Mouse (Mus musculus): Measurements from ENCODE around the gene Ace. TPM values are rescaled to one million over a fixed set of nuclear protein-coding genes. Genes with fewer than 3 reads are reported as not detected.

The Ace gene
- polyA plus RNA-seq, 1 experiment from 2014 or later, result 3.6 TPM

DNA sequence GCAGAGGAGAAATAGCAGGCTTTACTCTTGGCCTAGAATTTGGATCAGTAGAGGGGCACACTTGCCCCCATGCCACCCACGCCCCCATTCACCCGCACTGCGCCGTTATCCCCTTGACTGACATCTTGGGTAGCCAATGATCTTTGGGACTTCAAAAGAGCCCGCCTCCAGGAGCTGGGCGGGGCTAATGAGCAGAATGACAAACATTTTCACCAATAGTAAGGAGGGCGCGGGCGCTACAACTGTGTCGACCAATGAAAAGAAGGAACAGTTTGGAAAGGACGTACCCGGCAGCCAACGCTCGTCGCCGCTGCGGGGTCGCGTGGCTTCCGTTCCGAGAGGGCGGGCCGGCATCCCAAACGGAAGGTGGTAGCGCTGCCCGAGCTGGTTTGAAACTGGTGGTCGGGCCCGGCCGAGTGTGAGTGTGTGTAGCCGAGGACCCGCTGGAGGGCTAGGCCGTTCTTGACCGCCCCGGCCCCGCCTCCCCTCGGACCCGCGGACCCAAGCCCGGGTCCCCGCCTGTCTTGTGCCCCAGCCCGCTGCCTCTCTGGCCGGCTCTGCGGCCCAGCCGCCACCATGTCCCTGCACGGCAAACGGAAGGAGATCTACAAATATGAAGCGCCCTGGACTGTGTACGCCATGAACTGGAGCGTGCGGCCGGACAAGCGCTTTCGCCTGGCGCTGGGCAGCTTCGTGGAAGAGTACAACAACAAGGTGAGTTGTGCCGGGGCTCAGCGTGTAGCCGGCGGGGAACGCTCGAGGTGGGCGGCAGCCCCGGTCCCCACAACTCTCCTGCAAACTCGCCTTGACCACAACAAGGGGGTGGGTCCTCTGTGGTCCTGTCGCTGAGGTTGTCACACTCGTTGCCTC lies 69.0 kb downstream of the Ace start, which contains the start of gene Dcaf7:
Gene Dcaf7 (plus strand): TSS at position 325 of the 870 bp plus-strand sequence.
- H3K36me3 ChIP-seq (ENCODE audit: control insufficient read depth, insufficient read depth, low read length), result no peaks in the 10 kb centered on the region
- H3K9me3 ChIP-seq (ENCODE audit: control insufficient read depth, low read length), result no peaks in the 10 kb centered on the region
- peak within 1 kb of the TSS; percentile 92 for H3K4me3 ChIP-seq (replicated peaks; ENCODE audit: low read depth, low read length)
- DNase-seq (peak; percentile 99), ATAC-seq (ENCODE audit: low FRiP score, low TSS enrichment) (peak; percentile 99)
- H3K27ac ChIP-seq (replicated peaks; ENCODE audit: low read depth, low read length), result peak within 1 kb of the TSS; percentile 90
- peak within 1 kb of the TSS; percentile 87 for H3K9ac ChIP-seq (replicated peaks; ENCODE audit: low read length)
- peaks cover 26% of the 10 kb centered on the region; the same call in 1 of the 2 replicates for H3K4me1 ChIP-seq (ENCODE audit: control insufficient read depth, insufficient read depth, low read length)
- H3K4me2 ChIP-seq (ENCODE audit: low read length), result peak within 1 kb of the TSS; percentile 81
- H3K27me3 ChIP-seq (ENCODE audit: control insufficient read depth, insufficient read depth, low read length), result no peaks in the 10 kb centered on the region
- WGBS, result under 1% methylated on average over 66 of the region's 66 CpGs

DNA sequence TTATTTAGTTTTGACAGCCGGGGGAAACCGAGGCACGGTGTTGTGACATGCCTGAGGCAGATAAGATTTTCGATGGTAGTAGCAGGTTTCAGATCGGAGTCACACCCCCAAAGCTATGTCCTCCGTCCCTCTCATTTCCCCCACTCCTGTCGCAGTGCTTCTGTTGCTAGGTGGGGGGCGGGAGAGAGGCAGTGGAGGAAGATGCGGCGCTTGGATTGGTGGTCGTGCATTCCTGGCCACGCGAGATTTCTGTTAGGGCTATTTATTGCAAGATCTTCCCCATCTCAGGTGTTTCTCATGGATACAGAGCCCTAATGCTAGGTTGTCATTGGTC lies 69.6 kb downstream of the Ace start:
- WGBS, result 0% methylated on average over 13 of the region's 13 CpGs
- H3K4me2 ChIP-seq (ENCODE audit: low read length), result peak overlapping the region; percentile 81
- peak; percentile 85 for DNase-seq
- H3K4me3 ChIP-seq (replicated peaks; ENCODE audit: low read depth, low read length), result peak overlapping the region; percentile 92
- no peaks in the 10 kb centered on the region for H3K27me3 ChIP-seq (ENCODE audit: control insufficient read depth, insufficient read depth, low read length)
- H3K27ac ChIP-seq (replicated peaks; ENCODE audit: low read depth, low read length), result peak overlapping the region; percentile 90
- no peaks in the 10 kb centered on the region for H3K9me3 ChIP-seq (ENCODE audit: control insufficient read depth, low read length)
- peaks cover 26% of the 10 kb centered on the region; the same call in 1 of the 2 replicates for H3K4me1 ChIP-seq (ENCODE audit: control insufficient read depth, insufficient read depth, low read length)
- peak; percentile 28; the same call in 1 of the 2 replicates for ATAC-seq (ENCODE audit: low FRiP score, low TSS enrichment)
- H3K36me3 ChIP-seq (ENCODE audit: control insufficient read depth, insufficient read depth, low read length), result no peaks in the 10 kb centered on the region
- peak overlapping the region; percentile 87 for H3K9ac ChIP-seq (replicated peaks; ENCODE audit: low read length)

Other genes with a start within 250 kb of the Ace start
- gene Cyb561, start 14.6 kb upstream of the Ace start, polyA plus RNA-seq (2014; fragmentation: Nextera tagmentation; extraction: Ambion mirVana), result 45.7 and 52.9 TPM in 2 replicates
- gene Ace3, start 26.7 kb downstream of the Ace start, polyA plus RNA-seq (2014; fragmentation: Nextera tagmentation; extraction: Ambion mirVana), result 0.09 TPM in 1 of 2 replicates, not detected in the other
- gene Kcnh6, start 40.2 kb downstream of the Ace start, polyA plus RNA-seq (2014; fragmentation: Nextera tagmentation; extraction: Ambion mirVana), result 1.00 and 1.8 TPM in 2 replicates
- 103 and 153 TPM in 2 replicates for gene Dcaf7, start 68.9 kb downstream of the Ace start, polyA plus RNA-seq (2014; fragmentation: Nextera tagmentation; extraction: Ambion mirVana)
- gene Taco1, start 98.1 kb downstream of the Ace start, polyA plus RNA-seq (2014; fragmentation: Nextera tagmentation; extraction: Ambion mirVana), result 5.6 and 6.1 TPM in 2 replicates
- gene Map3k3, start 116.7 kb downstream of the Ace start, polyA plus RNA-seq (2014; fragmentation: Nextera tagmentation; extraction: Ambion mirVana), result 12.4 and 15.2 TPM in 2 replicates
- not detected in 2 replicates for gene Gm10840, start 192.9 kb downstream of the Ace start, polyA plus RNA-seq (2014; fragmentation: Nextera tagmentation; extraction: Ambion mirVana)
- gene Limd2, start 192.9 kb downstream of the Ace start, polyA plus RNA-seq (2014; fragmentation: Nextera tagmentation; extraction: Ambion mirVana), result 161 and 171 TPM in 2 replicates
- 30.0 and 30.5 TPM in 2 replicates for gene Strada, start 234.2 kb downstream of the Ace start, polyA plus RNA-seq (2014; fragmentation: Nextera tagmentation; extraction: Ambion mirVana)
- gene Ccdc47, start 248.4 kb downstream of the Ace start, polyA plus RNA-seq (2014; fragmentation: Nextera tagmentation; extraction: Ambion mirVana), result 48.7 and 87.5 TPM in 2 replicates
- 56.3 and 88.3 TPM in 2 replicates for gene Ddx42, start 249.0 kb downstream of the Ace start, polyA plus RNA-seq (2014; fragmentation: Nextera tagmentation; extraction: Ambion mirVana)

Data from midbrain, embryonic 14.5 days (tissue).